ENCODE assay signal across 18 mouse cellular contexts in genomic region chr8:94581820-94582483, GRCm38 (mm10). TPM values are rescaled to one million over a fixed set of nuclear protein-coding genes. Genes with fewer than 3 reads are reported as not detected.
A peak's percentile ranks its signal among the peaks of the same experiment; 100 is the strongest.
DNase-seq lines count a peak whose midpoint lies in the region; ATAC-seq and TF ChIP-seq lines count a peak whose summit lies in the region.
"Had no signal": no experiment of that assay in that cellular context is flagged by ENCODE, and none has a peak within 500 bp of the region (broad histone marks: within the 10 kb centered on the region; RNA-seq: fewer than 3 reads in every experiment).

No protein-coding gene starts in this region.

- H3K4me1 ChIP-seq in liver, postnatal 0 days (ENCODE audit: insufficient read depth), result no peaks in the 10 kb centered on the region
- no peaks in the 10 kb centered on the region for H3K4me1 ChIP-seq in liver, embryonic 12.5 days
- peaks cover 0 to 3% of the 10 kb centered on the region in 2 experiments; a peak in 1 of 4 replicates for H3K4me1 ChIP-seq in MEL (ENCODE audit: control insufficient read depth in 1 of 2, insufficient read depth in 2 of 2, low read length in 2 of 2)
- no peaks in the 10 kb centered on the region for H3K4me1 ChIP-seq in neural tube, embryonic 14.5 days (ENCODE audit: control insufficient read depth, insufficient read depth, low read length)
- H3K4me1 ChIP-seq: midbrain, embryonic 10.5 days; neural tube, embryonic 12.5 days had no signal

- H3K27me3 ChIP-seq in liver, postnatal 0 days (ENCODE audit: insufficient read depth, low read length), result no peaks in the 10 kb centered on the region
- no peaks in the 10 kb centered on the region for H3K27me3 ChIP-seq in liver, embryonic 12.5 days (replicated peaks)
- no peaks in the 10 kb centered on the region for H3K27me3 ChIP-seq in MEL (ENCODE audit: control insufficient read depth in 1 of 2, insufficient read depth in 2 of 2, low read length in 2 of 2)
- H3K27me3 ChIP-seq in neural tube, embryonic 14.5 days (ENCODE audit: control insufficient read depth, insufficient read depth, low read length), result no peaks in the 10 kb centered on the region
- H3K27me3 ChIP-seq: neural tube, embryonic 12.5 days had no signal

- no peaks in the 10 kb centered on the region for H3K9me3 ChIP-seq in liver, postnatal 0 days (ENCODE audit: low read length)
- H3K9me3 ChIP-seq in liver, embryonic 12.5 days (replicated peaks), result no peaks in the 10 kb centered on the region
- H3K9me3 ChIP-seq in MEL (replicated peaks; ENCODE audit: insufficient read depth, low read length), result no peaks in the 10 kb centered on the region
- no peaks in the 10 kb centered on the region for H3K9me3 ChIP-seq in neural tube, embryonic 14.5 days (ENCODE audit: control insufficient read depth, low read length)
- H3K9me3 ChIP-seq: midbrain, embryonic 10.5 days; neural tube, embryonic 12.5 days had no signal

- TF ChIP-seq EP300 in liver, postnatal 0 days (IDR thresholded peaks at IDR 0.05; ENCODE audit: low read depth), result no peak
- peak in 1 of 2 experiments; percentile 46; a peak in 2 of 4 replicates for TF ChIP-seq EP300 in MEL (IDR thresholded peaks at IDR 0.05; ENCODE audit: low read depth in 1 of 2, low read length in 2 of 2)

- H3K4me3 ChIP-seq in gastrocnemius, adult 2 months, result no peak overlapping the region
- no peak overlapping the region for H3K4me3 ChIP-seq in liver, postnatal 0 days (ENCODE audit: low read depth, low read length)
- H3K4me3 ChIP-seq in liver, embryonic 12.5 days, result no peak overlapping the region
- no peak overlapping the region for H3K4me3 ChIP-seq in MEL (ENCODE audit: control insufficient read depth in 1 of 2, insufficient read depth in 1 of 2, low read depth in 2 of 2, low read length in 2 of 2)
- H3K4me3 ChIP-seq in neural tube, embryonic 14.5 days (ENCODE audit: low read depth, low read length), result no peak overlapping the region
- H3K4me3 ChIP-seq: midbrain, embryonic 10.5 days; neural tube, embryonic 12.5 days had no signal

- TF ChIP-seq RAD21 in MEL (IDR thresholded peaks at IDR 0.05; ENCODE audit: low read depth, low read length), result no peak

- H3K36me3 ChIP-seq in liver, postnatal 0 days (replicated peaks; ENCODE audit: insufficient read depth, low read length), result peaks cover 80% of the 10 kb centered on the region
- H3K36me3 ChIP-seq in liver, embryonic 12.5 days, result peaks cover 95% of the 10 kb centered on the region
- H3K36me3 ChIP-seq in MEL (ENCODE audit: control insufficient read depth in 1 of 2, insufficient read depth in 2 of 2, low read length in 2 of 2), result peaks cover 7 to 26% of the 10 kb centered on the region in 2 experiments; a peak in 3 of 4 replicates
- peaks cover 30% of the 10 kb centered on the region; the same call in 1 of the 2 replicates for H3K36me3 ChIP-seq in neural tube, embryonic 14.5 days (ENCODE audit: control insufficient read depth, insufficient read depth, low read length)

- no peaks in the 10 kb centered on the region for H3K79me2 ChIP-seq in MEL (ENCODE audit: control insufficient read depth, insufficient read depth, low read length, poor library complexity)

- H3K4me2 ChIP-seq in liver, postnatal 0 days (ENCODE audit: low read depth, low read length), result no peak overlapping the region
- H3K4me2 ChIP-seq in liver, embryonic 12.5 days, result no peak overlapping the region
- no peak overlapping the region for H3K4me2 ChIP-seq in neural tube, embryonic 14.5 days (ENCODE audit: low read depth, low read length)
- H3K4me2 ChIP-seq: neural tube, embryonic 12.5 days had no signal

- 65% methylated on average over 7 of the region's 7 CpGs for WGBS in liver, postnatal 0 days (ENCODE audit: insufficient replicate concordance)
- 71% methylated on average over 7 of the region's 7 CpGs for WGBS in liver, embryonic 12.5 days (ENCODE audit: insufficient replicate concordance)
- 70% methylated on average over 7 of the region's 7 CpGs for WGBS in neural tube, embryonic 14.5 days

- TF ChIP-seq POLR2A in MEL (IDR thresholded peaks at IDR 0.05; ENCODE audit: control insufficient read depth in 1 of 2, insufficient read depth in 1 of 2, low read depth in 1 of 2, low read length in 2 of 2, poor library complexity in 1 of 2), result no peak

- no peak for DNase-seq in gastrocnemius, adult 2 months
- DNase-seq in gastrocnemius, postnatal 14 days, result no peak
- DNase-seq in liver, postnatal 0 days, result no peak
- peak; percentile 40 for DNase-seq in MEL (ENCODE audit: low read depth, low spot score)
- no peak for DNase-seq in kidney, adult 8-10 months
- DNase-seq: adrenal gland, adult 2 months; cerebellum, adult 8-10 months; kidney, postnatal 36 days; liver; right cerebral cortex, adult 18-20 months; thymus, postnatal 4 days had no signal

- no peak for TF ChIP-seq CTCF in gastrocnemius, adult 2 months (IDR thresholded peaks at IDR 0.05)
- no peak for TF ChIP-seq CTCF in liver, postnatal 0 days (IDR thresholded peaks at IDR 0.05; ENCODE audit: low read depth)
- TF ChIP-seq CTCF in MEL (IDR thresholded peaks at IDR 0.05 in 2 of 3, conservative IDR thresholded peaks at IDR 0.05 in 1 of 3; ENCODE audit: control insufficient read depth in 1 of 3, insufficient read depth in 1 of 3, low read depth in 2 of 3, low read length in 3 of 3, poor library complexity in 1 of 3, severe bottlenecking in 1 of 3), result no peak

- peak overlapping the region; percentile 83 for H3K27ac ChIP-seq in gastrocnemius, adult 2 months
- no peak overlapping the region for H3K27ac ChIP-seq in liver, postnatal 0 days (ENCODE audit: low read depth)
- H3K27ac ChIP-seq in liver, embryonic 12.5 days, result no peak overlapping the region
- H3K27ac ChIP-seq in MEL (ENCODE audit: control insufficient read depth, low read depth, low read length), result no peak overlapping the region
- peak overlapping the region; percentile 45; the same call in 1 of the 2 replicates for H3K27ac ChIP-seq in neural tube, embryonic 14.5 days (ENCODE audit: low read depth, low read length)
- H3K27ac ChIP-seq: midbrain, embryonic 10.5 days; neural tube, embryonic 12.5 days had no signal

- ATAC-seq in liver, postnatal 0 days, result peak; percentile 35; the same call in 1 of the 2 replicates
- no peak for ATAC-seq in liver, embryonic 12.5 days
- ATAC-seq in neural tube, embryonic 14.5 days (ENCODE audit: low read depth), result peak; percentile 28; the same call in 1 of the 2 replicates
- ATAC-seq: CD4-positive, CD25-positive, alpha-beta regulatory T cell, adult 4 months; intestine, postnatal 0 days; lung, postnatal 0 days had no signal

- intact Hi-C loops in gastrocnemius, adult 2 months (cut with DNase I), result no loop called here
- intact Hi-C loops in gastrocnemius, postnatal 14 days (cut with DNase I; ENCODE audit: low total_unique reads), result no loop called here

- H3K9ac ChIP-seq in liver, postnatal 0 days (replicated peaks), result no peak overlapping the region
- no peak overlapping the region for H3K9ac ChIP-seq in liver, embryonic 12.5 days
- H3K9ac ChIP-seq in MEL (ENCODE audit: control insufficient read depth, low read depth, low read length, poor library complexity, severe bottlenecking), result no peak overlapping the region
- no peak overlapping the region for H3K9ac ChIP-seq in neural tube, embryonic 14.5 days (replicated peaks; ENCODE audit: low read depth, low read length)
- H3K9ac ChIP-seq: neural tube, embryonic 12.5 days had no signal

TF ChIP-seq in MEL, 35 proteins besides CTCF, POLR2A, EP300 and RAD21 (continues in another document):
- TF ChIP-seq ETS1 (IDR thresholded peaks at IDR 0.05; ENCODE audit: low read depth, low read length) (0 out of 2 replicates have a peak, but pooled peaks have one; percentile 17), MXI1 (IDR thresholded peaks at IDR 0.05; ENCODE audit: low read depth, low read length) (0 out of 2 replicates have a peak, but pooled peaks have one; percentile 28), ZC3H11A (IDR thresholded peaks at IDR 0.05; ENCODE audit: low read depth, low read length) (no peak), MAX (IDR thresholded peaks at IDR 0.05; ENCODE audit: low read length) (0 out of 2 replicates have a peak, but pooled peaks have one; percentile 31), ZMIZ1 (IDR thresholded peaks at IDR 0.05; ENCODE audit: low read depth, low read length) (no peak), MYC (IDR thresholded peaks at IDR 0.05; ENCODE audit: low read depth, low read length) (0 out of 2 replicates have a peak, but pooled peaks have one; percentile 65), SIN3A (IDR thresholded peaks at IDR 0.05; ENCODE audit: low read length) (peak; percentile 58; the same call in 1 of the 2 replicates)

RNA-seq across cellular contexts. Expression of gene Rspry1, which starts 19.8 kb away (rescaled TPM):
- total RNA-seq in gastrocnemius, adult 2 months (2021), result 10 to 100 TPM in 1 of 2 experiments, 1 to 10 TPM in 1; 8.5 to 10.8 TPM
- total RNA-seq in gastrocnemius, postnatal 14 days (2021), result 10 to 100 TPM in 1 of 2 experiments, 1 to 10 TPM in 1; 9.4 to 10.3 TPM
- 10.2 and 11.1 TPM in 2 replicates for polyA plus RNA-seq in liver, postnatal 0 days (2015; fragmentation: Nextera tagmentation; extraction: Ambion mirVana)
- 24.7 and 24.8 TPM in 2 replicates for polyA plus RNA-seq in liver, embryonic 12.5 days (2016; fragmentation: Nextera tagmentation; extraction: Ambion mirVana)
- 32.2 and 34.1 TPM in 2 replicates for total RNA-seq in MEL (2012; rRNA removed)
- 10 to 100 TPM in 1 of 2 experiments, not detected in 1; 24.5 TPM for polyA plus RNA-seq in MEL (2012; ENCODE audit: insufficient read depth in 1 of 2, insufficient read length in 2 of 2, low read depth in 1 of 2, low replicate concordance in 2 of 2, missing spikeins in 1 of 2)
- polyA plus RNA-seq in neural tube, embryonic 14.5 days (2014; fragmentation: Nextera tagmentation; extraction: Ambion mirVana), result 50.2 and 56.4 TPM in 2 replicates

RNA-seq across cellular contexts. Expression of gene Fam192a, which starts 19.8 kb away (rescaled TPM):
- total RNA-seq in gastrocnemius, adult 2 months (2021), result 10 to 100 TPM; 17.9 to 22.6 TPM
- 10 to 100 TPM; 21.1 to 25.2 TPM for total RNA-seq in gastrocnemius, postnatal 14 days (2021)
- polyA plus RNA-seq in liver, postnatal 0 days (2015; fragmentation: Nextera tagmentation; extraction: Ambion mirVana), result 23.6 and 24.2 TPM in 2 replicates
- 45.9 and 49.2 TPM in 2 replicates for polyA plus RNA-seq in liver, embryonic 12.5 days (2016; fragmentation: Nextera tagmentation; extraction: Ambion mirVana)
- total RNA-seq in MEL (2012; rRNA removed), result 43.3 and 46.3 TPM in 2 replicates
- 10 to 100 TPM in 1 of 2 experiments, not detected in 1; 88.1 TPM for polyA plus RNA-seq in MEL (2012; ENCODE audit: insufficient read depth in 1 of 2, insufficient read length in 2 of 2, low read depth in 1 of 2, low replicate concordance in 2 of 2, missing spikeins in 1 of 2)
- polyA plus RNA-seq in neural tube, embryonic 14.5 days (2014; fragmentation: Nextera tagmentation; extraction: Ambion mirVana), result 72.8 and 81.4 TPM in 2 replicates

RNA-seq across cellular contexts. Expression of gene Cpne2, which starts 49.2 kb away (rescaled TPM):
- 1 to 10 TPM; 4.9 to 6.9 TPM for total RNA-seq in gastrocnemius, adult 2 months (2021)
- 10 to 100 TPM; 13.4 to 20.7 TPM for total RNA-seq in gastrocnemius, postnatal 14 days (2021)
- polyA plus RNA-seq in liver, postnatal 0 days (2015; fragmentation: Nextera tagmentation; extraction: Ambion mirVana), result 3.9 and 4.2 TPM in 2 replicates
- polyA plus RNA-seq in liver, embryonic 12.5 days (2016; fragmentation: Nextera tagmentation; extraction: Ambion mirVana), result 3.3 and 3.9 TPM in 2 replicates
- total RNA-seq in MEL (2012; rRNA removed), result 15.7 and 19.1 TPM in 2 replicates
- polyA plus RNA-seq in MEL (2012; ENCODE audit: insufficient read depth in 1 of 2, insufficient read length in 2 of 2, low read depth in 1 of 2, low replicate concordance in 2 of 2, missing spikeins in 1 of 2), result 10 to 100 TPM in 1 of 2 experiments, not detected in 1; 29.7 TPM
- polyA plus RNA-seq in neural tube, embryonic 14.5 days (2014; fragmentation: Nextera tagmentation; extraction: Ambion mirVana), result 27.2 and 33.7 TPM in 2 replicates

Comparison
In these comparisons a context has a peak if more than half of its experiments do, and no peak if none do; other contexts are left out.
1. H3K27ac ChIP-seq: peak in gastrocnemius, adult 2 months (single experiment) and neural tube, embryonic 14.5 days (single experiment); none in liver, postnatal 0 days (single experiment), liver, embryonic 12.5 days (single experiment) and MEL (single experiment).